Mouse (Mus musculus): ENCODE results near the gene Cdc42. TPM values are rescaled to one million over a fixed set of nuclear protein-coding genes. Genes with fewer than 3 reads are reported as not detected.

Cdc42 gene
- polyA plus RNA-seq, 1 experiment from 2014 or later = 669 TPM

GRCm38 (mm10) chr4:137380702-137381605, 23.4 kb upstream of the Cdc42 start:
- Histone ChIP-seq H3K4me3 (0 out of 2 replicates have a peak overlapping the region, but pooled peaks have one; percentile 6), H3K27ac (peak overlapping the region; percentile 57; the same call in 1 of the 2 replicates), H3K4me2 (replicated peaks) (peak overlapping the region; percentile 24), H3K36me3 (no peaks in the 10 kb centered on the region), H3K27me3 (no peaks in the 10 kb centered on the region), H3K9me3 (no peaks in the 10 kb centered on the region), H3K9ac (no peak overlapping the region), H3K4me1 (peaks cover 7% of the 10 kb centered on the region; the same call in 1 of the 2 replicates)
- ATAC-seq (ENCODE audit: insufficient number of reproducible peaks, insufficient read depth, low FRiP score, low TSS enrichment) = no peak
- 26% methylated on average over 15 of the region's 16 CpGs for WGBS

GRCm38 (mm10) chr4:137379713-137380255, 22.3 kb upstream of the Cdc42 start:
- no peaks in the 10 kb centered on the region for H3K9me3 ChIP-seq
- H3K4me2 ChIP-seq (replicated peaks) = no peak overlapping the region
- H3K9ac ChIP-seq = no peak overlapping the region
- no peak overlapping the region for H3K27ac ChIP-seq
- no peaks in the 10 kb centered on the region for H3K27me3 ChIP-seq
- ATAC-seq (ENCODE audit: insufficient number of reproducible peaks, insufficient read depth, low FRiP score, low TSS enrichment) = no peak
- H3K36me3 ChIP-seq = no peaks in the 10 kb centered on the region
- H3K4me3 ChIP-seq = no peak overlapping the region
- WGBS = 93% methylated on average over 10 of the region's 10 CpGs
- H3K4me1 ChIP-seq = peaks cover 15% of the 10 kb centered on the region

GRCm38 (mm10) chr4:137379085-137379484, 21.6 kb upstream of the Cdc42 start:
- no peaks in the 10 kb centered on the region for H3K9me3 ChIP-seq
- peaks cover 15% of the 10 kb centered on the region for H3K4me1 ChIP-seq
- no peaks in the 10 kb centered on the region for H3K27me3 ChIP-seq
- WGBS = 77% methylated on average over 3 of the region's 3 CpGs
- no peak overlapping the region for H3K27ac ChIP-seq
- H3K36me3 ChIP-seq = no peaks in the 10 kb centered on the region
- no peak overlapping the region for H3K9ac ChIP-seq
- H3K4me3 ChIP-seq = no peak overlapping the region
- H3K4me2 ChIP-seq (replicated peaks) = no peak overlapping the region
- no peak for ATAC-seq (ENCODE audit: insufficient number of reproducible peaks, insufficient read depth, low FRiP score, low TSS enrichment)

GRCm38 (mm10) chr4:137377526-137378304, 20.2 kb upstream of the Cdc42 start:
- Histone ChIP-seq H3K9ac (no peak overlapping the region), H3K4me1 (peaks cover 15% of the 10 kb centered on the region), H3K9me3 (no peaks in the 10 kb centered on the region), H3K27me3 (no peaks in the 10 kb centered on the region), H3K4me3 (no peak overlapping the region), H3K4me2 (replicated peaks) (no peak overlapping the region), H3K27ac (no peak overlapping the region), H3K36me3 (no peaks in the 10 kb centered on the region)
- ATAC-seq (ENCODE audit: insufficient number of reproducible peaks, insufficient read depth, low FRiP score, low TSS enrichment) = no peak
- 75% methylated on average over 4 of the region's 4 CpGs for WGBS

GRCm38 (mm10) chr4:137376778-137377177, 19.3 kb upstream of the Cdc42 start:
- Histone ChIP-seq H3K4me2 (replicated peaks) (no peak overlapping the region), H3K27me3 (no peaks in the 10 kb centered on the region), H3K9me3 (no peaks in the 10 kb centered on the region), H3K4me1 (peaks cover 15% of the 10 kb centered on the region), H3K36me3 (no peaks in the 10 kb centered on the region), H3K4me3 (no peak overlapping the region), H3K9ac (no peak overlapping the region), H3K27ac (no peak overlapping the region)
- ATAC-seq (ENCODE audit: insufficient number of reproducible peaks, insufficient read depth, low FRiP score, low TSS enrichment) = no peak
- WGBS = 63% methylated on average over 2 of the region's 2 CpGs

- Histone ChIP-seq H3K4me2 (replicated peaks) (peak overlapping the region; percentile 25), H3K9me3 (no peaks in the 10 kb centered on the region), H3K36me3 (no peaks in the 10 kb centered on the region), H3K4me3 (no peak overlapping the region), H3K27ac (peak overlapping the region; percentile 63), H3K9ac (no peak overlapping the region), H3K27me3 (no peaks in the 10 kb centered on the region), H3K4me1 (peaks cover 9% of the 10 kb centered on the region)
- 31% methylated on average over 19 of the region's 19 CpGs for WGBS
- ATAC-seq (ENCODE audit: insufficient number of reproducible peaks, insufficient read depth, low FRiP score, low TSS enrichment) = 0 out of 2 replicates have a peak, but pooled peaks have one; percentile 14
Observed at GRCm38 (mm10) chr4:137375314-137376278, 18.1 kb upstream of the Cdc42 start.

- no peaks in the 10 kb centered on the region for H3K27me3 ChIP-seq
- 46% methylated on average over 6 of the region's 6 CpGs for WGBS
- no peak for ATAC-seq (ENCODE audit: insufficient number of reproducible peaks, insufficient read depth, low FRiP score, low TSS enrichment)
- H3K4me3 ChIP-seq = no peak overlapping the region
- H3K4me1 ChIP-seq = peaks cover 14% of the 10 kb centered on the region
- H3K36me3 ChIP-seq = no peaks in the 10 kb centered on the region
- H3K4me2 ChIP-seq (replicated peaks) = no peak overlapping the region
- no peak overlapping the region for H3K9ac ChIP-seq
- H3K27ac ChIP-seq = no peak overlapping the region
- no peaks in the 10 kb centered on the region for H3K9me3 ChIP-seq
Observed at GRCm38 (mm10) chr4:137373711-137374110, 16.2 kb upstream of the Cdc42 start.

- Histone ChIP-seq H3K9me3 (no peaks in the 10 kb centered on the region), H3K4me3 (no peak overlapping the region), H3K27me3 (no peaks in the 10 kb centered on the region), H3K36me3 (no peaks in the 10 kb centered on the region), H3K9ac (no peak overlapping the region), H3K4me2 (replicated peaks) (no peak overlapping the region), H3K27ac (no peak overlapping the region), H3K4me1 (peaks cover 23% of the 10 kb centered on the region)
- 89% methylated on average over 16 of the region's 16 CpGs for WGBS
- no peak for ATAC-seq (ENCODE audit: insufficient number of reproducible peaks, insufficient read depth, low FRiP score, low TSS enrichment)
Observed at GRCm38 (mm10) chr4:137371596-137372523, 14.3 kb upstream of the Cdc42 start.

GRCm38 (mm10) chr4:137369954-137370750, 12.6 kb upstream of the Cdc42 start:
- peak overlapping the region; percentile 31 for H3K4me3 ChIP-seq
- no peaks in the 10 kb centered on the region for H3K27me3 ChIP-seq
- no peak overlapping the region; the same call in 1 of the 2 replicates for H3K27ac ChIP-seq
- peak overlapping the region; percentile 62 for H3K4me2 ChIP-seq (replicated peaks)
- H3K9me3 ChIP-seq = no peaks in the 10 kb centered on the region
- ATAC-seq (ENCODE audit: insufficient number of reproducible peaks, insufficient read depth, low FRiP score, low TSS enrichment) = no peak
- H3K36me3 ChIP-seq = no peaks in the 10 kb centered on the region
- peaks cover 17% of the 10 kb centered on the region for H3K4me1 ChIP-seq
- WGBS = 6% methylated on average over 28 of the region's 29 CpGs
- peak overlapping the region; percentile 46; the same call in 1 of the 2 replicates for H3K9ac ChIP-seq
